Mouse (Mus musculus) c-Kit-positive CD71-negative TER-119-negative erythroid progenitor cells, embryonic 14.5 days (primary cell): ENCODE results near the gene Ppp1r37.

ENCODE experiments used
- DNase-seq: peaks from one replicate; pipeline ENCODE4 v3.0.0-alpha.2; 2013; ENCODE audit warnings: low read depth

Gene Ppp1r37

GRCm38 (mm10) chr7:19569647-19570046 lies 6.8 kb upstream of the Ppp1r37 start:
- no peak for DNase-seq

GRCm38 (mm10) chr7:19567426-19567825 lies 4.5 kb upstream of the Ppp1r37 start:
- no peak for DNase-seq

- DNase-seq, result no peak
Observed at GRCm38 (mm10) chr7:19565803-19566202, 2.9 kb upstream of the Ppp1r37 start.

- DNase-seq, result no peak
Observed at GRCm38 (mm10) chr7:19564455-19564854, 1.6 kb upstream of the Ppp1r37 start.

GRCm38 (mm10) chr7:19563884-19564283 lies 1.0 kb upstream of the Ppp1r37 start:
- DNase-seq, result no peak

- peak; percentile 92 for DNase-seq
Observed at GRCm38 (mm10) chr7:19561765-19562642, 872 bp downstream of the Ppp1r37 start.

GRCm38 (mm10) chr7:19561431-19561764 lies 1.5 kb downstream of the Ppp1r37 start:
- no peak for DNase-seq

GRCm38 (mm10) chr7:19560491-19561260 lies 2.2 kb downstream of the Ppp1r37 start:
- DNase-seq, result no peak

- no peak for DNase-seq
Observed at GRCm38 (mm10) chr7:19558965-19559364, 3.9 kb downstream of the Ppp1r37 start.

GRCm38 (mm10) chr7:19557982-19558900 lies 4.6 kb downstream of the Ppp1r37 start:
- DNase-seq, result no peak

GRCm38 (mm10) chr7:19557086-19557485 lies 5.8 kb downstream of the Ppp1r37 start:
- DNase-seq, result no peak

GRCm38 (mm10) chr7:19554168-19554567 lies 8.7 kb downstream of the Ppp1r37 start:
- no peak for DNase-seq

GRCm38 (mm10) chr7:19552443-19552842 lies 10.4 kb downstream of the Ppp1r37 start:
- no peak for DNase-seq

GRCm38 (mm10) chr7:19551634-19552033 lies 11.2 kb downstream of the Ppp1r37 start:
- DNase-seq, result no peak

GRCm38 (mm10) chr7:19549394-19549793 lies 13.5 kb downstream of the Ppp1r37 start:
- DNase-seq, result no peak

GRCm38 (mm10) chr7:19547344-19547969 lies 15.4 kb downstream of the Ppp1r37 start:
- no peak for DNase-seq

GRCm38 (mm10) chr7:19546007-19546406 lies 16.9 kb downstream of the Ppp1r37 start:
- no peak for DNase-seq

- no peak for DNase-seq
Observed at GRCm38 (mm10) chr7:19543584-19543983, 19.3 kb downstream of the Ppp1r37 start.

GRCm38 (mm10) chr7:19542155-19542691 lies 20.7 kb downstream of the Ppp1r37 start:
- DNase-seq, result no peak

GRCm38 (mm10) chr7:19541681-19542154 lies 21.2 kb downstream of the Ppp1r37 start:
- DNase-seq, result no peak
